Mouse (Mus musculus): ENCODE results near the gene Cyp2b10.
A peak's percentile ranks its signal among the peaks of the same experiment; 100 is the strongest.
"Not testable (repeated sequence)": the region's sequence is repeated elsewhere in the genome, so short reads cannot be mapped to it uniquely, and the experiment has no call there.

Cyp2b10 gene

GRCm38 (mm10) chr7:25897411-25897810 is at the start of gene Cyp2b10:
Gene Cyp2b10 (plus strand): TSS chr7:25897620.
- DNase-seq = peak in 1 of 2 experiments; percentile 10

- DNase-seq = peak; percentile 90 to 96
These were observed 49.5 kb upstream of the Cyp2b10 start for GRCm38 (mm10) chr7:25847722-25848443.

DNA sequence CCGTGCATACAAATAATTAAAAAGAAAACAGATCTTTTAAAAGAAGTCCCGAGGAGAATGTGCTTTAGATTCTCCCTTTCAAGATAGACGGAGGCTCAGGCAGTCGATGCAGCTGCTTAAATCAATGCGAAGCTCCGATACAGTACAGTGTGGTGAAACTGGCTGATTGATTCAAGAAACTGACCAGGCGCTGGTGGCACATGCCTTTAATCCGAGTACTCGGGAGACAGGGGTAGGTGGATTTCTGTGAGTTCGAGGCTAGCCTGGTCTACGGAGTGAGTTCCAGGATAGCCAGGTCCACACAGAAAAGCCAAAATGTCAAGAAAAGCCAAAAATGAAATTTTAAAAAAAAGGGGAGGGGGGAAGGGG is 49.0 kb upstream of the Cyp2b10 start:
- DNase-seq = peak in 1 of 2 experiments; percentile 37

DNA sequence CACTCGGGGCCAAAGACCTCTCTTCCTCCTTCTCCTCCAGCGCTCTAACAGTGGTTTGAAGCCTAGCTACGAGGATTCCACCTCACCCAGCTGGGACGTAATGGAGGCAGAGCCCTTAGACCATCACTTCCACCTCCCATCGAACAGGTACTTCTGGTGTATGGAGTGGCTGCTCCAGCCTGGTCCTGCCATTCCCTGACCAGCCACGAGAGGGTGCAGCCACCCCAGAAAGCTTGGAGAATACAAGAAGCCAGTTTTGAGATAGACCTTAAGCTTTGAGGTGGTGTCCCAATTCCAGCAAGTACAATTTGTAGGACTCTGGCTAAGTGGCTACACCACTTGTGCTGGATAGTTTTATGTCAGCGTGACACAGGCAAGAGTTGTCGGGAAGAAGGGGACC is 42.3 kb upstream of the Cyp2b10 start:
- DNase-seq = peak; percentile 70 to 86

DNA sequence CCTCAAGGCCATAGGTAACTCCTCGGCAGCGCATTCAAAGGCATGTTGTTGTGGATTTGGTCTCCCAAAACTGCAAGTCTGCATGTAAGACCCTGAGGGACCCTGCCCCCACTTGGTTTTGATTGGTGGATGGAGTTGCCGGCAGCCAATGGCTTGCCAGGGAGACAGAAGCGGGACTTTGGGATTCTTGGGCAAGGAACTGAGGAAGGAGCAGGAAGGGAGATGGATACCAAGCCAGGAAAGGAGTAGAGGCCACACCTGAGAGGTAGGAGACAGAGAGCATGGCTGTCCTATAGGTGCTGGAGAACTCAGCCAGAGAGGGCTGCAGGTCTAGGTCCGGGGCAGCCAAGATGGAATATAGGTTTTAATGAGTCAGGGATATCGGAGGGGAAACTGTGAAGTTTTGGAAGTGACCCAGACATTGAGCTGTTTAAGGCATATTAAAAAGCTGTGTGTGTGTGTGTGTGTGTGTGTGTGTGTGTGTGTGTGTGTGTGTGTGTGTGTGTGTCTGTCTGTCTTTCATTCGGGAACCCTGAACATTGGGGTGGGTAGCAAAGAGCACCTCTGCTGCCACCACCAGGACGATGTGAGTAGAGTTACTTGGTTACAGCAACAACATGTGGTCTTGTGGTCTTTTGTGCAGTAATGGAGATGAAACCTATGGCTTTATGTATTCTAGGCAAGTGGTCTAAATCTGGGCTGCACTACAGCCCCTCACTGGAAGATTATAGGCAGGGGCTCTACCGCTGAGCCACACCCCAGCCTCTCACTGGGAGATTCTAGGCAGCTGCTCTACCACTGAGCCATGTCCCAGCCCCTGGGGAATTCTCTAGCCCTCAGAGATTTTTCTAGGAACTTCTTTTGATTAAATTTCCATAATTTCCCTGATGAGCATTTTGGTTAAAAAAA is 37.2 kb upstream of the Cyp2b10 start:
- DNase-seq = peak; percentile 20 to 60

- peak in 1 of 2 experiments; percentile 10 for DNase-seq
These were observed 35.1 kb upstream of the Cyp2b10 start for GRCm38 (mm10) chr7:25862365-25862764.

- DNase-seq = no peak
These were observed 33.7 kb upstream of the Cyp2b10 start for GRCm38 (mm10) chr7:25863756-25864155.

GRCm38 (mm10) chr7:25864861-25865260 is 32.6 kb upstream of the Cyp2b10 start:
- DNase-seq = no peak

GRCm38 (mm10) chr7:25869789-25870188 is 27.6 kb upstream of the Cyp2b10 start:
- peak in 1 of 2 experiments; percentile 11 for DNase-seq

DNA sequence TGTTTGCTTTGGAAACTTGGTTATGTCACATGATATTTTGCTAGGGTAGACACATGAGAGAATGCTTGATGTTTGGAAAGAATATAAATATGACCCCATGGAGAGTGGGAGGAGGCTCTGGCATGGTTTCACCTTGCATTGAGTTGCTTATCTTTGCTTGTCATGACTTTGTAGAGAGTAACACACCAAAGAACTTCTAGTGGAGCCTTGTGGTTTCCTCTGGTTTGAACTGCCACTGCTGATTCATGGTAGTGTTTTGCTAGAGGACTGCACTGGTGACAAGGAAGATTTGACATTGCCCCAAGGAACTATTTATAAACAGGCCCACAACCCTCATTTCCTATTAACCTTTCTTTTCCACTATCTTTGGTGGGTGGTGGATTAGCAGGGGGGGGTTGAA is 24.8 kb upstream of the Cyp2b10 start:
- DNase-seq = no peak

DNA sequence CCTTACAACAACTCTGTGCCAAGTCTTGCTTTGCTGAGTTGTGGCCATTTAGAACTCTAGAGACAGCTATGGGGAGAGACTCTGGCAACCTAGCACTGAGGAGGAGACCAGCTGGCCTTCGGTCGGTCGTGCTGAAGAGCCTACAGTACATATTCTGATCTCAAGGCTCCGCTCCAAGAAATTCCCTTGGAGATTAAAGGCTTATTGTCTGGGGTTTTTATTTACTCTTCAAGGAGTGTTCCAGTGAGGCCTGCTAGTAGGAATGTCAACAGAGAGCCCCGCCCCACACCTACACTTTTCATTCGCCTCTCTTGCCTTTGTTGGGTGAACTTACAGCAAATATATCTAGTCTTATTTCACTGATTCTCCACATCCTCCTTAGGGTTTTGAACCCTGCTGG is 18.7 kb upstream of the Cyp2b10 start:
- no peak for DNase-seq

GRCm38 (mm10) chr7:25880721-25881120 is 16.7 kb upstream of the Cyp2b10 start:
- DNase-seq = not testable (repeated sequence)

- DNase-seq = no peak
These were observed 13.1 kb upstream of the Cyp2b10 start for GRCm38 (mm10) chr7:25884272-25884671.

DNA sequence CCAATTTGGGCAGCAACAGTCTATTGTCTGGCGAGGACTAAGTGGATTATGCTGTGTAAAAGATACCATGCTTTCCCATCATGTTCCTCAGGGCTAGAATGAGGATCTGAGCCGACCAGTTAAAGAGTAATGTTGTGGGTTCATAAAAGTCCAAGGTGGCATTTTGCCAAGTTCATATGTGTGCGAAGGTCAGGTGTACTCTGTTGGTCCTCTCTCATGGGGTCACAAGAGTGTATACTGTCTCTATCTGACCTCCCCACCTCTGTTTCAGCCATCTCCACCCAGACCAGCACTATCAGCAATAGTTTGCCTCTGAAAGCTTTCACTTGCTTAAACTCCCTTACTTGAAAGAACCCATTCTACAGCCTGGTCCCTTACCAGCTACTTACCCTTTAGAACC is 9.7 kb upstream of the Cyp2b10 start:
- no peak for DNase-seq

DNA sequence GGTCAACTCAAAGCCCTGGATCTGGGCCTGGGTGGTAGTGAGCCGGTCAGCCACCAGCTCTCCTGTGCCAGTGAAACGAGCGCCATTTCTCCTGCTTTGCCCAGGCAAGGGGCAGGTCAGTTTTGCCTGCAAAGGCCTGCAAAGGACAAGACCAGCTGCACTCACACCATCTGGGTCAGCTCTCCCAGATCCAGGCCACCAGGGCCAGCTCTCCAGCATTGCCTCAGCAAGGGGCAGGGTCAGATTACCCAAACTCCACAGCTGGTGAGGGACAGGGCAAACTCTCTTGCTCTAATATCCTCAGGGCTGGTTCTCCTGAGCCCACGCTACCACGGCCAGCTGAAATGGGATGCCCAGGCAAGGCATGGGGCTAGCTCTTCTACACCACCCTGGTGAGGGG is 4.3 kb upstream of the Cyp2b10 start:
- DNase-seq = no peak

- peak; percentile 17 to 64 for DNase-seq
These were observed 2.3 kb upstream of the Cyp2b10 start for GRCm38 (mm10) chr7:25895162-25895561.

DNA sequence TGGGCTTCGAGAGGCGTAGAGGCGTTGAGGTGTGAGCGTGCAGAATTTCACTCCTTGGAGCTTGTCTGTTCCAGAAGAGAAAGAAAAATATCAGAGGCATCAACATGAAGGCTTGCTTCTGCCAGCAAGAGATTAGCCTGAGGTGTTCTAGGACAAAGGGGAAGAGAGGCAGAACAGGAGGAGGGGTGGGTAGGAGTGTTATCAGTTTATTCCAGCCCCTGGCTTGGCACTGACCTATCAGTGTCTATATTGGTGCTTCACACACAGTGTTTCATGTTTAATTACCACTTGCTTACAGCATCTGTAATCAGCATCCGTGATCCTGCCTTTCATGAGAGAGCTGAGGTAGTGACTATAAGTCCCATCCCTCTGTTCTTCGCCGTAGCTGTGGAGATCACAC is 644 bp downstream of the Cyp2b10 start:
- DNase-seq = no peak

GRCm38 (mm10) chr7:25902061-25902690 is 4.8 kb downstream of the Cyp2b10 start:
- no peak for DNase-seq

GRCm38 (mm10) chr7:25903156-25903555 is 5.7 kb downstream of the Cyp2b10 start:
- peak in 1 of 2 experiments; percentile 4 for DNase-seq

GRCm38 (mm10) chr7:25904066-25904465 is 6.6 kb downstream of the Cyp2b10 start:
- peak; percentile 18 to 69 for DNase-seq

GRCm38 (mm10) chr7:25904489-25904888 is 7.1 kb downstream of the Cyp2b10 start:
- no peak for DNase-seq

DNA sequence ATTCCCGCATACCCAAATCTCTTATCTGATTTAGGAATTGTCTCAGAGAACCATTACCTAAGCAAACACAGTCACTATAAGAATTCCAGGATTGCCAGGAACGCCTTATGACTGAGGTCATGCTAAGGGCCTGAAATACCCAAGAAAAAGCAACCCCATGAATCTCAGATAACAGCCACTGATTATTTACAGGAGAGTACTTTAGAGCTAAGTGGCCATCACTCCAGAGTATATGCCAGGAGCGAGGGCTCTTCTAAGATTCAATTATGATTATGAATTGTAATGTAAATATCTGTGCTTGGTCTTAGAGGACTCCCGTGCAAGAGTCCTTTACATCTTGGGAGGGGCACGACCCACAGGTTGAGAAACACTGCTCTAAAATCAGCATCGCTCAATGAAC is 10.0 kb downstream of the Cyp2b10 start:
- no peak for DNase-seq

DNA sequence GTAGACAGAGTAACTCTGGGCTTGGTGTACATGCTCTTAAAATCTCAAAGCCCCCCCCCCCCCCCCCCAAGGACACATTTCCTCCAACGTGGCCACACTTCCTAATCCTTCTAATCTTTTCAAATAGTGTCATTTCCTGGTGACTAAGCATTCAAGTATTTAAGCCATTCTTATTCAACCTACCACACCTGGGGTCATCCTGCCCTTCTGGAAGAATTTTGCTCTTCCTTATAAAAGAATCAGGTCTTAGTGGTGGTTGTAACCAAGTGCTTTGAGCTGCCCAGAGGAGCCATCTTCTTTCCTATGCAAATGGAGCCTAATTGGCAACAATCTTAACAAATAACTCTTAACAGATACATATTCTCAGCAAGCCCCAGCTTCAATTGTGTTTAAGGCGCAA is 12.6 kb downstream of the Cyp2b10 start:
- no peak for DNase-seq
